Comparison of ENCODE assay signal across 9 mouse cellular contexts in the genomic region with DNA sequence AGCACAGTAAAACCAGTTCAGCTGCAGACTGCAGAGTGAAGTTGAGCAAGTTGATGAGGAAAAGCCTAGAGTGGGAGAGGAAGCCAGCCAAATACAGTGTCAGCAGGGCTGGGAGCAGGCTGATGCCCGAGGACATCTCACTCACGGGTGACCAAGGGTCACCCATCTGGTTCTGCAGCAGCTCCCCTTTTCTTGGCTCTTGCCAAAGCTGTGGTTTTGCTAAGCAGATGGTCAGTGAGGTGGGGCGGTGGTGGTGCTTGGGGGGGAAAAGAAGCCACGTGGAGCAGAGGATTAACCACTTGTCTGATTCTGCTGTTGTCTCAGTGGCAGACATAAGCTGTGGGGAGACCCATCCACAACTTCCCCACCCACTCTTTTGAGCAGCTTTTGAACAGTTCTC. TPM values are rescaled to one million over a fixed set of nuclear protein-coding genes. Genes with fewer than 3 reads are reported as not detected.
DNase-seq lines count a peak whose midpoint lies in the region; TF ChIP-seq lines count a peak whose summit lies in the region.
"Had no signal": no experiment of that assay in that cellular context is flagged by ENCODE, and none has a peak within 500 bp of the region (broad histone marks: within the 10 kb centered on the region; RNA-seq: fewer than 3 reads in every experiment).

No protein-coding gene starts in this region.

- 19% methylated on average over 4 of the region's 4 CpGs for WGBS in lung, adult 2 months

- peaks cover 22% of the 10 kb centered on the region for H3K4me1 ChIP-seq in lung, adult 2 months (ENCODE audit: control insufficient read depth, insufficient read depth, low read length)

- no peak for TF ChIP-seq POLR2A in lung, adult 2 months (IDR thresholded peaks at IDR 0.05; ENCODE audit: borderline replicate concordance, extremely low read depth, low read depth, low read length)

- no peak overlapping the region for H3K4me3 ChIP-seq in lung, adult 2 months (replicated peaks; ENCODE audit: extremely low read depth, low read depth, low read length)
- H3K4me3 ChIP-seq: embryonic facial prominence, embryonic 12.5 days had no signal

- TF ChIP-seq CTCF in lung, adult 2 months (IDR thresholded peaks at IDR 0.05; ENCODE audit: insufficient read depth, low read length): no peak

- peak; percentile 71 for DNase-seq in adrenal gland, adult 2 months
- no peak for DNase-seq in adrenal gland, postnatal 4 days (ENCODE audit: low spot score in 2 of 2)
- peak; percentile 64 for DNase-seq in left cerebral cortex, postnatal 4 days
- DNase-seq in left cerebral cortex, adult 9 months (ENCODE audit: low spot score in 2 of 2): no peak
- DNase-seq in embryo, embryonic 10.5 days (ENCODE audit: low spot score): peak; percentile 19
- peak; percentile 23 for DNase-seq in lung, adult 2 months
- no peak for DNase-seq in spleen, postnatal 4 days (ENCODE audit: low spot score in 2 of 2)
- no peak for DNase-seq in T-cell, adult 2 months (ENCODE audit: low spot score)

- intact Hi-C loops in left cerebral cortex, postnatal 4 days (cut with DNase I): no loop called here

RNA-seq across cellular contexts. Expression of gene Osbpl2, which starts 7.1 kb away (rescaled TPM):
- 10 to 100 TPM; 41.8 to 42.3 TPM for total RNA-seq in adrenal gland, adult 2 months (2021)
- 15.8 and 21.7 TPM in 2 replicates for polyA plus RNA-seq in adrenal gland, adult 2 months (2012; rRNA removed)
- total RNA-seq in adrenal gland, postnatal 4 days (2021): 10 to 100 TPM; 35.1 to 37.2 TPM
- 10 to 100 TPM; 61.9 to 64.5 TPM for total RNA-seq in left cerebral cortex, postnatal 4 days (2021)
- polyA plus RNA-seq in lung, adult 2 months (2012; rRNA removed): 27.9 and 34.5 TPM in 2 replicates

RNA-seq across cellular contexts. Expression of gene Hrh3, which starts 21.9 kb away (rescaled TPM):
- total RNA-seq in adrenal gland, adult 2 months (2021): not detected
- 0.16 and 0.86 TPM in 2 replicates for polyA plus RNA-seq in adrenal gland, adult 2 months (2012; rRNA removed)
- under 1 TPM; 0.28 to 0.48 TPM for total RNA-seq in adrenal gland, postnatal 4 days (2021)
- 10 to 100 TPM; 16.6 to 17.4 TPM for total RNA-seq in left cerebral cortex, postnatal 4 days (2021)
- polyA plus RNA-seq in lung, adult 2 months (2012; rRNA removed): 0.10 and 0.15 TPM in 2 replicates

RNA-seq across cellular contexts. Expression of gene Adrm1, which starts 45.1 kb away (rescaled TPM):
- 100 to 1,000 TPM; 152 to 183 TPM for total RNA-seq in adrenal gland, adult 2 months (2021)
- 280 and 296 TPM in 2 replicates for polyA plus RNA-seq in adrenal gland, adult 2 months (2012; rRNA removed)
- total RNA-seq in adrenal gland, postnatal 4 days (2021): 100 to 1,000 TPM; 128 to 136 TPM
- total RNA-seq in left cerebral cortex, postnatal 4 days (2021): 100 to 1,000 TPM; 117 to 118 TPM
- 108 and 114 TPM in 2 replicates for polyA plus RNA-seq in lung, adult 2 months (2012; rRNA removed)

RNA-seq across cellular contexts. Expression of gene Mtg2, which starts 55.8 kb away (rescaled TPM):
- total RNA-seq in adrenal gland, adult 2 months (2021): 10 to 100 TPM; 13.5 to 22.2 TPM
- 12.4 and 13.1 TPM in 2 replicates for polyA plus RNA-seq in adrenal gland, adult 2 months (2012; rRNA removed)
- total RNA-seq in adrenal gland, postnatal 4 days (2021): 10 to 100 TPM; 16.4 to 17.7 TPM
- total RNA-seq in left cerebral cortex, postnatal 4 days (2021): 10 to 100 TPM; 19.8 to 20.5 TPM
- 15.2 and 17.1 TPM in 2 replicates for polyA plus RNA-seq in lung, adult 2 months (2012; rRNA removed)

Comparison
In these comparisons a context has a peak if more than half of its experiments do, and no peak if none do; other contexts are left out.
1. DNase-seq: peak in adrenal gland, adult 2 months (single experiment), left cerebral cortex, postnatal 4 days (single experiment), embryo, embryonic 10.5 days (single experiment) and lung, adult 2 months (single experiment); none in adrenal gland, postnatal 4 days (0 of 2), left cerebral cortex, adult 9 months (0 of 2), spleen, postnatal 4 days (0 of 2) and T-cell, adult 2 months (single experiment).
2. RNA of gene Hrh3, which starts 21.9 kb away (total RNA-seq): 16.6 to 17.4 TPM in left cerebral cortex, postnatal 4 days; 0.28 to 0.48 TPM in adrenal gland, postnatal 4 days and not detected in adrenal gland, adult 2 months; every median in the first group is over 10 times any median in the second.